Mouse (Mus musculus) megakaryocyte, embryonic 14.5 days (primary cell): ENCODE measurements around the gene Stac.

Experiments used
- FLI1 ChIP-seq: IDR thresholded peaks from 2 replicates; pipeline ENCODE4 v1.6.1; 2012; ENCODE audit warnings: low read length, inconsistent platforms, mixed read lengths
- GATA1 ChIP-seq: IDR thresholded peaks from 3 replicates; pipeline ENCODE4 v1.6.1; 2012; ENCODE audit warnings: mixed read lengths, low read length, inconsistent platforms, borderline replicate concordance

DNA sequence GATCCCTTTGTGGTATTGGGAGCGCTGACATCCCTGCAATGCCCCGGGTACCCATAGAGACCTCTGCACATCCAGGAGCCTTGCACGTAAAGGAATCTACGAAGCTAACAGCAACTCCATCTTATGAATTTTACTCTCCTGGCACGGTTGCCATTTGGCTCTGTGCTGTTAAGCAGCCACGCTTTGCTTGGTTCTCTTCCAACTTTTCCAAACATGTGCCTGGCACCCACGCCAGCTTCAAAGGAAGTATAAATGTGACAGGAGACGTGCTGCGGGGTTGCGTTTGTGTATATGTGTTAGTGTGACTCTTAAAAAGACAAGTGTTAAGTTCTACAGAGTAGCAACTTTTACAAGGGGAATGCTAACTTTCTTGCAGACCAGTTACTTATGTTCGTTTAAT, 1.0 kb downstream of the Stac start:
- TF ChIP-seq GATA1 (no peak), FLI1 (no peak)
